Mouse (Mus musculus) neural tube, embryonic 13.5 days (tissue): ENCODE results near the gene Farp1. TPM values are rescaled to one million over a fixed set of nuclear protein-coding genes. Genes with fewer than 3 reads are reported as not detected.

ENCODE experiments used
- ATAC-seq: fragments of 200-750 bp; cut with Nextera tagmentation; 2 replicates; pipeline ENCODE4 v1.8.0; 2017; ENCODE audit warnings: low read depth, mild to moderate bottlenecking, moderate TSS enrichment, moderate library complexity
- H3K27ac ChIP-seq: fragments of 300-500 bp; sonication (generic); replicated peaks from 2 replicates; pipeline ENCODE4 v1.5.1; 2015; ENCODE audit warnings: moderate library complexity, mild to moderate bottlenecking, inconsistent platforms
- H3K27me3 ChIP-seq: fragments of 300-500 bp; sonication (generic); 2 replicates; pipeline ENCODE4 v1.6.1; 2015; ENCODE audit warnings: mild to moderate bottlenecking, inconsistent platforms
- H3K36me3 ChIP-seq: fragments of 300-500 bp; sonication (generic); 2 replicates; pipeline ENCODE4 v1.6.1; 2015; ENCODE audit warnings: mild to moderate bottlenecking, inconsistent platforms
- H3K4me1 ChIP-seq: fragments of 300-500 bp; sonication (generic); replicated peaks from 2 replicates; pipeline ENCODE4 v1.6.1; 2015; ENCODE audit warnings: inconsistent platforms
- H3K4me2 ChIP-seq: fragments of 300-500 bp; sonication (generic); 2 replicates; pipeline ENCODE4 v1.6.1; 2015; ENCODE audit warnings: inconsistent platforms, mild to moderate bottlenecking, moderate library complexity
- H3K4me3 ChIP-seq: fragments of 300-500 bp; sonication (generic); 2 replicates; pipeline ENCODE4 v1.5.1; 2015; ENCODE audit warnings: mild to moderate bottlenecking, inconsistent platforms
- H3K9ac ChIP-seq: fragments of 300-500 bp; sonication (generic); 2 replicates; pipeline ENCODE4 v1.6.1; 2015; ENCODE audit warnings: moderate library complexity, mild to moderate bottlenecking, inconsistent platforms
- H3K9me3 ChIP-seq: fragments of 300-500 bp; sonication (generic); 2 replicates; pipeline ENCODE4 v1.6.1; 2016; ENCODE audit warnings: inconsistent platforms
- WGBS: fragments of 180-500 bp; shearing (Covaris S2); methylation state at CpG from one replicate; pipeline ENCODE4 v1.1.7; 2015; 5-methylcytosine and 5-hydroxymethylcytosine counted together
- polyA plus RNA-seq: library from polyadenylated mRNA; unstranded; fragments of >200 nt; fragmentation: Nextera tagmentation; extraction: Ambion mirVana; gene quantifications from 2 replicates; pipeline ENCODE4 v1.2.1, GENCODE M21; 2015

The Farp1 gene
- polyA plus RNA-seq, 1 experiment from 2014 or later: 21.0 TPM

- Histone ChIP-seq H3K36me3 (no peaks in the 10 kb centered on the region), H3K9ac (peak overlapping the region; percentile 6; the same call in 1 of the 2 replicates), H3K4me3 (no peak overlapping the region), H3K4me1 (peaks cover 58% of the 10 kb centered on the region), H3K9me3 (no peaks in the 10 kb centered on the region), H3K4me2 (no peak overlapping the region), H3K27ac (peak overlapping the region; percentile 34; the same call in 1 of the 2 replicates), H3K27me3 (no peaks in the 10 kb centered on the region)
- no peak for ATAC-seq
- WGBS: 72% methylated on average over 6 of the region's 6 CpGs
Observed at GRCm38 (mm10) chr14:121152771-121153170, 117.8 kb downstream of the Farp1 start.

- H3K4me1 ChIP-seq: peaks cover 53% of the 10 kb centered on the region
- H3K36me3 ChIP-seq: no peaks in the 10 kb centered on the region
- 26% methylated on average over 7 of the region's 7 CpGs for WGBS
- H3K9me3 ChIP-seq: no peaks in the 10 kb centered on the region
- ATAC-seq: peak; percentile 54
- H3K9ac ChIP-seq: peak overlapping the region; percentile 6; the same call in 1 of the 2 replicates
- no peaks in the 10 kb centered on the region for H3K27me3 ChIP-seq
- H3K27ac ChIP-seq: peak overlapping the region; percentile 34; the same call in 1 of the 2 replicates
- no peak overlapping the region for H3K4me2 ChIP-seq
- no peak overlapping the region for H3K4me3 ChIP-seq
Observed at GRCm38 (mm10) chr14:121153260-121153659, 118.3 kb downstream of the Farp1 start.

- no peaks in the 10 kb centered on the region for H3K36me3 ChIP-seq
- WGBS: 58% methylated on average over 4 of the region's 4 CpGs
- H3K4me3 ChIP-seq: no peak overlapping the region
- ATAC-seq: peak; percentile 52; the same call in 1 of the 2 replicates
- H3K9ac ChIP-seq: no peak overlapping the region
- H3K4me2 ChIP-seq: no peak overlapping the region
- no peaks in the 10 kb centered on the region for H3K9me3 ChIP-seq
- peaks cover 49% of the 10 kb centered on the region for H3K4me1 ChIP-seq
- H3K27me3 ChIP-seq: no peaks in the 10 kb centered on the region
- no peak overlapping the region for H3K27ac ChIP-seq
Observed at GRCm38 (mm10) chr14:121155173-121155572, 120.2 kb downstream of the Farp1 start.

GRCm38 (mm10) chr14:121158616-121159015, 123.6 kb downstream of the Farp1 start:
- Histone ChIP-seq H3K27me3 (no peaks in the 10 kb centered on the region), H3K36me3 (no peaks in the 10 kb centered on the region), H3K4me1 (peaks cover 20% of the 10 kb centered on the region), H3K9ac (no peak overlapping the region), H3K4me2 (no peak overlapping the region), H3K4me3 (no peak overlapping the region), H3K27ac (no peak overlapping the region), H3K9me3 (no peaks in the 10 kb centered on the region)
- no peak for ATAC-seq
- WGBS: 77% methylated on average over 2 of the region's 2 CpGs

- H3K36me3 ChIP-seq: no peaks in the 10 kb centered on the region
- no peaks in the 10 kb centered on the region for H3K27me3 ChIP-seq
- no peak overlapping the region for H3K27ac ChIP-seq
- H3K9me3 ChIP-seq: no peaks in the 10 kb centered on the region
- H3K4me1 ChIP-seq: peaks cover 12% of the 10 kb centered on the region; the same call in 1 of the 2 replicates
- H3K4me2 ChIP-seq: no peak overlapping the region
- WGBS: 90% methylated on average over 2 of the region's 2 CpGs
- H3K4me3 ChIP-seq: no peak overlapping the region
- ATAC-seq: no peak
- H3K9ac ChIP-seq: no peak overlapping the region
Observed at GRCm38 (mm10) chr14:121162822-121163221, 127.8 kb downstream of the Farp1 start.

- Histone ChIP-seq H3K9ac (no peak overlapping the region), H3K36me3 (no peaks in the 10 kb centered on the region), H3K27me3 (no peaks in the 10 kb centered on the region), H3K4me1 (peaks cover 8% of the 10 kb centered on the region; the same call in 1 of the 2 replicates), H3K9me3 (no peaks in the 10 kb centered on the region), H3K4me2 (no peak overlapping the region), H3K27ac (no peak overlapping the region), H3K4me3 (no peak overlapping the region)
- ATAC-seq: no peak
- 88% methylated on average over 1 of the region's 1 CpGs for WGBS
Observed at GRCm38 (mm10) chr14:121164866-121165265, 129.9 kb downstream of the Farp1 start.

- Histone ChIP-seq H3K9ac (no peak overlapping the region), H3K27me3 (no peaks in the 10 kb centered on the region), H3K4me1 (peaks cover 8% of the 10 kb centered on the region; the same call in 1 of the 2 replicates), H3K4me3 (no peak overlapping the region), H3K36me3 (no peaks in the 10 kb centered on the region), H3K4me2 (no peak overlapping the region), H3K9me3 (no peaks in the 10 kb centered on the region), H3K27ac (no peak overlapping the region)
- WGBS: 71% methylated on average over 6 of the region's 6 CpGs
- no peak for ATAC-seq
Observed at GRCm38 (mm10) chr14:121165408-121166037, 130.5 kb downstream of the Farp1 start.

GRCm38 (mm10) chr14:121166038-121166436, 131.0 kb downstream of the Farp1 start:
- peaks cover 9% of the 10 kb centered on the region; the same call in 1 of the 2 replicates for H3K4me1 ChIP-seq
- no peak for ATAC-seq
- no peaks in the 10 kb centered on the region for H3K27me3 ChIP-seq
- H3K9me3 ChIP-seq: no peaks in the 10 kb centered on the region
- no peak overlapping the region for H3K4me3 ChIP-seq
- no peak overlapping the region for H3K27ac ChIP-seq
- no peaks in the 10 kb centered on the region for H3K36me3 ChIP-seq
- H3K9ac ChIP-seq: no peak overlapping the region
- no peak overlapping the region for H3K4me2 ChIP-seq
- 91% methylated on average over 7 of the region's 7 CpGs for WGBS

GRCm38 (mm10) chr14:121168716-121169115, 133.7 kb downstream of the Farp1 start:
- no peak overlapping the region for H3K4me3 ChIP-seq
- no peaks in the 10 kb centered on the region for H3K27me3 ChIP-seq
- H3K9ac ChIP-seq: no peak overlapping the region
- no peak overlapping the region for H3K4me2 ChIP-seq
- no peak overlapping the region for H3K27ac ChIP-seq
- no peaks in the 10 kb centered on the region for H3K36me3 ChIP-seq
- no peak for ATAC-seq
- H3K9me3 ChIP-seq: no peaks in the 10 kb centered on the region
- H3K4me1 ChIP-seq: peaks cover 36% of the 10 kb centered on the region
- 74% methylated on average over 3 of the region's 3 CpGs for WGBS

- no peak for ATAC-seq
- Histone ChIP-seq H3K36me3 (no peaks in the 10 kb centered on the region), H3K4me3 (no peak overlapping the region), H3K9ac (no peak overlapping the region), H3K4me1 (peaks cover 32% of the 10 kb centered on the region), H3K9me3 (no peaks in the 10 kb centered on the region), H3K27ac (no peak overlapping the region), H3K27me3 (no peaks in the 10 kb centered on the region), H3K4me2 (no peak overlapping the region)
- 83% methylated on average over 9 of the region's 9 CpGs for WGBS
Observed at GRCm38 (mm10) chr14:121170321-121170720, 135.3 kb downstream of the Farp1 start.

- peak overlapping the region; percentile 59 for H3K9ac ChIP-seq
- no peaks in the 10 kb centered on the region for H3K9me3 ChIP-seq
- peak overlapping the region; percentile 52 for H3K4me2 ChIP-seq
- ATAC-seq: peak; percentile 76
- WGBS: 19% methylated on average over 19 of the region's 19 CpGs
- no peaks in the 10 kb centered on the region for H3K36me3 ChIP-seq
- H3K4me1 ChIP-seq: peaks cover 28% of the 10 kb centered on the region
- peak overlapping the region; percentile 81 for H3K27ac ChIP-seq
- peak overlapping the region; percentile 19 for H3K4me3 ChIP-seq
- H3K27me3 ChIP-seq: no peaks in the 10 kb centered on the region
Observed at GRCm38 (mm10) chr14:121172065-121173036, 137.4 kb downstream of the Farp1 start.

- Histone ChIP-seq H3K36me3 (no peaks in the 10 kb centered on the region), H3K9me3 (no peaks in the 10 kb centered on the region), H3K9ac (no peak overlapping the region), H3K27me3 (no peaks in the 10 kb centered on the region), H3K4me2 (no peak overlapping the region), H3K27ac (no peak overlapping the region), H3K4me3 (no peak overlapping the region), H3K4me1 (peaks cover 33% of the 10 kb centered on the region)
- no peak for ATAC-seq
- 84% methylated on average over 9 of the region's 9 CpGs for WGBS
Observed at GRCm38 (mm10) chr14:121175385-121175784, 140.4 kb downstream of the Farp1 start.
